Mouse (Mus musculus) c-Kit-negative CD71-positive TER-119-positive erythroid progenitor cells, embryonic 14.5 days (primary cell): ENCODE measurements around the gene Cd40.

Experiments used
- DNase-seq: peaks from one replicate; pipeline ENCODE4 v3.0.0-alpha.2; 2013; ENCODE audit warnings: low read depth, low spot score

The Cd40 gene

GRCm38 (mm10) chr2:165102920-165103319, 47.5 kb downstream of the Cd40 start:
- DNase-seq, result no peak

GRCm38 (mm10) chr2:165105513-165106079, 50.2 kb downstream of the Cd40 start:
- DNase-seq, result no peak

- no peak for DNase-seq
Observed at GRCm38 (mm10) chr2:165106585-165106984, 51.2 kb downstream of the Cd40 start.

- peak; percentile 22 for DNase-seq
Observed at GRCm38 (mm10) chr2:165112149-165112548, 56.7 kb downstream of the Cd40 start.

- no peak for DNase-seq
Observed at GRCm38 (mm10) chr2:165113733-165114132, 58.3 kb downstream of the Cd40 start.

- DNase-seq, result no peak
Observed at GRCm38 (mm10) chr2:165120765-165121164, 65.3 kb downstream of the Cd40 start.

- no peak for DNase-seq
Observed at GRCm38 (mm10) chr2:165121206-165121840, 65.9 kb downstream of the Cd40 start.
